Mouse (Mus musculus) ES-Bruce4 (cell line): ENCODE measurements around the gene Apc2.

ENCODE experiments used
- CTCF ChIP-seq: IDR thresholded peaks from one replicate; pipeline ENCODE4 v1.8.1; 2011; ENCODE audit warnings: low read depth, low read length
- EP300 ChIP-seq: IDR thresholded peaks from 2 replicates; pipeline ENCODE4 v1.6.1; 2011; ENCODE audit warnings: low read depth, low read length; ENCODE audit not compliant: insufficient read depth
- POLR2A ChIP-seq: IDR thresholded peaks from one replicate; pipeline ENCODE4 v1.8.1; 2011; ENCODE audit warnings: low read length; ENCODE audit not compliant: insufficient read depth

- no peak for TF ChIP-seq POLR2A
- no peak for TF ChIP-seq CTCF
- TF ChIP-seq EP300: no peak
Measured at GRCm38 (mm10) chr10:80355431-80355830, 59.7 kb downstream of the Apc2 start.
